Mouse (Mus musculus) CH12.LX (cell line): ENCODE results near the gene Mpp2. TPM values are rescaled to one million over a fixed set of nuclear protein-coding genes. Genes with fewer than 3 reads are reported as not detected.

ENCODE experiments used
- DNase-seq: peaks from one replicate; pipeline ENCODE4 v3.0.0-alpha.2; 2013; ENCODE audit errors: extremely low read depth
- H3K27ac ChIP-seq: 2 replicates; pipeline ENCODE4 v1.5.1; 2012; ENCODE audit warnings: low read depth, mild to moderate bottlenecking, control low read depth, moderate library complexity; ENCODE audit not compliant: insufficient read depth
- H3K27me3 ChIP-seq: replicated peaks from 2 replicates; pipeline ENCODE3; 2012; ENCODE audit warnings: inconsistent platforms
- H3K36me3 ChIP-seq, 2 experiments: replicated peaks in 1 of 2; 2 replicates each; pipeline versions ENCODE3 to v1.6.1; 2012; ENCODE audit warnings: inconsistent platforms in 1 of 2, low read length in 1 of 2, mild to moderate bottlenecking in 1 of 2, mixed read lengths in 1 of 2, moderate library complexity in 1 of 2; ENCODE audit not compliant: control insufficient read depth in 1 of 2, insufficient read depth in 1 of 2
- H3K4me1 ChIP-seq, 2 experiments: 2 replicates each; pipeline ENCODE4 v1.6.1; 2012; ENCODE audit warnings: inconsistent platforms in 1 of 2, moderate library complexity in 1 of 2; ENCODE audit not compliant: insufficient read depth in 2 of 2, control insufficient read depth in 1 of 2
- H3K4me2 ChIP-seq: 2 replicates; pipeline ENCODE4 v1.6.1; 2012; ENCODE audit warnings: low read depth, mild to moderate bottlenecking, control low read depth; ENCODE audit not compliant: poor library complexity, insufficient read depth, severe bottlenecking
- H3K4me3 ChIP-seq, 3 experiments: fragments of 150-350 bp in 1 of 3; sonication (generic) in 1 of 3; replicated peaks in 1 of 3; 2 replicates each; pipeline versions ENCODE3 to v1.5.1; 2011 to 2012; ENCODE audit warnings: low read depth in 2 of 3, low read length in 2 of 3, mild to moderate bottlenecking in 2 of 3, moderate library complexity in 2 of 3, control low read depth in 1 of 3, improper control_type of control experiment in 1 of 3, inconsistent platforms in 1 of 3, mixed read lengths in 1 of 3; ENCODE audit not compliant: poor library complexity in 1 of 3
- H3K79me2 ChIP-seq: replicated peaks from 2 replicates; pipeline ENCODE4 v1.6.1; 2012; ENCODE audit warnings: mild to moderate bottlenecking, moderate library complexity; ENCODE audit not compliant: control insufficient read depth, poor library complexity, insufficient read depth, severe bottlenecking; ENCODE audit errors: extremely low read depth
- H3K9ac ChIP-seq: 2 replicates; pipeline ENCODE4 v1.6.1; 2012; ENCODE audit warnings: low read depth, mild to moderate bottlenecking, control low read depth, moderate library complexity; ENCODE audit not compliant: insufficient read depth
- H3K9me3 ChIP-seq: replicated peaks from 2 replicates; pipeline ENCODE3; 2012; ENCODE audit warnings: low read length, inconsistent platforms, mixed read lengths
- CTCF ChIP-seq, 2 experiments: IDR thresholded peaks in 1 of 2; conservative IDR thresholded peaks in 1 of 2; 2 replicates each; pipeline ENCODE4 v1.5.1; 2011 to 2012; ENCODE audit warnings: low read depth in 2 of 2, low read length in 2 of 2, improper control_type of control experiment in 1 of 2, inconsistent platforms in 1 of 2, mild to moderate bottlenecking in 1 of 2, moderate library complexity in 1 of 2
- E2F4 ChIP-seq: IDR thresholded peaks from 2 replicates; pipeline ENCODE4 v1.6.1; 2011; ENCODE audit warnings: low read depth, low read length, improper control_type of control experiment; ENCODE audit not compliant: insufficient replicate concordance
- ELF1 ChIP-seq: IDR thresholded peaks from 2 replicates; pipeline ENCODE4 v1.6.1; 2014; ENCODE audit warnings: low read depth, mild to moderate bottlenecking, inconsistent platforms, low read length, improper control_type of control experiment
- EP300 ChIP-seq: IDR thresholded peaks from 2 replicates; pipeline ENCODE4 v1.6.1; 2011; ENCODE audit warnings: low read length, improper control_type of control experiment
- ETS1 ChIP-seq: conservative IDR thresholded peaks from 2 replicates; pipeline ENCODE4 v1.6.1; 2012; ENCODE audit warnings: low read depth, mild to moderate bottlenecking, inconsistent platforms, low read length, improper control_type of control experiment, moderate library complexity
- IRF4 ChIP-seq: IDR thresholded peaks from 2 replicates; pipeline ENCODE4 v1.6.1; 2014; ENCODE audit warnings: low read depth, mild to moderate bottlenecking, inconsistent platforms, low read length, improper control_type of control experiment
- JUND ChIP-seq: conservative IDR thresholded peaks from 2 replicates; pipeline ENCODE4 v1.6.1; 2011; ENCODE audit warnings: low read depth, low read length, improper control_type of control experiment
- MAFK ChIP-seq: IDR thresholded peaks from 2 replicates; pipeline ENCODE4 v1.6.1; 2011; ENCODE audit warnings: low read length, improper control_type of control experiment; ENCODE audit not compliant: insufficient replicate concordance
- MAX ChIP-seq: IDR thresholded peaks from 2 replicates; pipeline ENCODE4 v1.6.1; 2011; ENCODE audit warnings: low read length, improper control_type of control experiment
- MEF2A ChIP-seq: IDR thresholded peaks from 2 replicates; pipeline ENCODE4 v1.6.1; 2014; ENCODE audit warnings: low read depth, mild to moderate bottlenecking, inconsistent platforms, low read length, improper control_type of control experiment, borderline replicate concordance
- MYC ChIP-seq: IDR thresholded peaks from 2 replicates; pipeline ENCODE4 v1.6.1; 2011; ENCODE audit warnings: low read depth, mild to moderate bottlenecking, improper control_type of control experiment, low read length
- NELFE ChIP-seq: IDR thresholded peaks from 2 replicates; pipeline ENCODE4 v1.6.1; 2011; ENCODE audit warnings: low read depth, low read length, improper control_type of control experiment
- NRF1 ChIP-seq: IDR thresholded peaks from 2 replicates; pipeline ENCODE4 v1.6.1; 2014; ENCODE audit warnings: low read depth, mild to moderate bottlenecking, inconsistent platforms, low read length, improper control_type of control experiment, moderate library complexity
- PAX5 ChIP-seq: IDR thresholded peaks from 2 replicates; pipeline ENCODE4 v1.6.1; 2012; ENCODE audit warnings: low read length, inconsistent platforms, mixed read lengths
- POLR2A ChIP-seq: IDR thresholded peaks from 2 replicates; pipeline ENCODE4 v1.6.1; 2011; ENCODE audit warnings: low read depth, mild to moderate bottlenecking, improper control_type of control experiment, low read length
- RCOR1 ChIP-seq: conservative IDR thresholded peaks from 2 replicates; pipeline ENCODE4 v1.6.1; 2012; ENCODE audit warnings: low read depth, mild to moderate bottlenecking, inconsistent platforms, low read length, improper control_type of control experiment
- SIN3A ChIP-seq: IDR thresholded peaks from 2 replicates; pipeline ENCODE4 v1.6.1; 2012; ENCODE audit warnings: low read length, improper control_type of control experiment, inconsistent platforms
- SMC3 ChIP-seq: IDR thresholded peaks from 2 replicates; pipeline ENCODE4 v1.6.1; 2011; ENCODE audit warnings: low read depth, low read length, improper control_type of control experiment
- TBP ChIP-seq: conservative IDR thresholded peaks from 2 replicates; pipeline ENCODE4 v1.6.1; 2011; ENCODE audit warnings: low read depth, low read length, improper control_type of control experiment
- USF1 ChIP-seq: IDR thresholded peaks from 2 replicates; pipeline ENCODE4 v1.6.1; 2014; ENCODE audit warnings: low read depth, mild to moderate bottlenecking, inconsistent platforms, low read length, improper control_type of control experiment
- USF2 ChIP-seq: conservative IDR thresholded peaks from 2 replicates; pipeline ENCODE4 v1.6.1; 2011; ENCODE audit warnings: low read depth, low read length, improper control_type of control experiment
- ZC3H11A ChIP-seq: IDR thresholded peaks from 2 replicates; pipeline ENCODE4 v1.6.1; 2012; ENCODE audit warnings: low read depth, mild to moderate bottlenecking, inconsistent platforms, low read length, improper control_type of control experiment
- ZKSCAN1 ChIP-seq: IDR thresholded peaks from 2 replicates; pipeline ENCODE4 v1.6.1; 2012; ENCODE audit warnings: low read depth, inconsistent platforms, low read length, improper control_type of control experiment, borderline replicate concordance
- ZMIZ1 ChIP-seq: IDR thresholded peaks from 2 replicates; pipeline ENCODE4 v1.6.1; 2012; ENCODE audit warnings: low read depth, mild to moderate bottlenecking, inconsistent platforms, low read length, improper control_type of control experiment
- ZNF384 ChIP-seq: IDR thresholded peaks from 2 replicates; pipeline ENCODE4 v1.6.1; 2012; ENCODE audit warnings: low read depth, low read length, improper control_type of control experiment, inconsistent platforms
- dilution Hi-C: fragments of 300-500 bp; cut with MboI; formaldehyde crosslinking; loops from 2 replicates; pipeline ENCODE4 v1.14.3; 2020; ENCODE audit warnings: low sequenced_read_pairs; ENCODE audit not compliant: extremely low pct_unique_long_range_greater_than_20kb, extremely low pct_ligation_motif_present
- in situ Hi-C: fragments of 300-500 bp; cut with MboI; formaldehyde crosslinking; loops from 3 replicates; pipeline ENCODE4 v1.14.3; 2019; ENCODE audit warnings: low sequenced_read_pairs, low pct_ligation_motif_present, low pct_unique_long_range_greater_than_20kb, mixed read lengths
- polyA plus RNA-seq: library from polyadenylated mRNA; unstranded; fragments of >175 nt; gene quantifications from 2 replicates; pipeline ENCODE4 v1.2.1, GENCODE M21; 2012; ENCODE audit warnings: low read depth; ENCODE audit not compliant: insufficient read length
- total RNA-seq, 2 experiments: library from RNA; depleted of rRNA; stranded (reverse); fragments of 300-350 nt in 1 of 2; fragments of >200 nt in 1 of 2; gene quantifications; 2 replicates each; pipeline ENCODE4 v1.2.3; 2012 to 2014

Mpp2 gene
- total and polyA plus RNA-seq, 3 experiments = 0.35 to 3.1 (median 0.83) TPM

DNA sequence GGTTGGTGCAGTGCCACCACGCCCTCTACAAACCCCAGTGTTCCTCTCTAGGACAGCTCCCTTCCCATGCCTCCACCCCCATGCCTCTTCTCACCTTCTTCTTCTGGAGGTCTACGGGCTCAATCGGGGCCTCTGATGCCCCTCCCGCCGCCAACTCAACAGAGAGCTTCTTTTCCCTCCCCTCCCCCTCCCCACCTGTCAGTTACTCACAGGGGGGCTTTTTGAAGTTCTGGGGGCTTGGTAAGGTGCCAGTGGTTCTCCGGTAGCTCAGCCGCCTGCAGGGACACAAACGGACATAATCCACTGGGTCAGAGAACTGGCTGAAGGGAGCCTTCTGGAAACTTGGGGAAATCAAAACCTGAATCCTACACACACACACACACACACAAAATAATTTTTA lies 76.8 kb downstream of the Mpp2 start:
- Histone ChIP-seq H3K4me3 (no peak overlapping the region), H3K9ac (no peak overlapping the region), H3K27me3 (peaks cover 97% of the 10 kb centered on the region), H3K9me3 (no peaks in the 10 kb centered on the region), H3K36me3 (no peaks in the 10 kb centered on the region), H3K4me2 (no peak overlapping the region), H3K79me2 (no peaks in the 10 kb centered on the region), H3K27ac (no peak overlapping the region), H3K4me1 (peaks cover 0 to 16% of the 10 kb centered on the region in 2 experiments; a peak in 2 of 4 replicates)
- in situ Hi-C loops = no loop called here
- TF ChIP-seq MEF2A (no peak), SIN3A (no peak), IRF4 (no peak), CTCF (conservative IDR thresholded peaks at IDR 0.05 in 1 of 2, IDR thresholded peaks at IDR 0.05 in 1 of 2; ENCODE audit: low read depth in 2 of 2, low read length in 2 of 2) (no peak), JUND (no peak), ZKSCAN1 (no peak), MAX (no peak), ZNF384 (no peak), POLR2A (no peak)
- dilution Hi-C loops = no loop called here
- no peak for DNase-seq

DNA sequence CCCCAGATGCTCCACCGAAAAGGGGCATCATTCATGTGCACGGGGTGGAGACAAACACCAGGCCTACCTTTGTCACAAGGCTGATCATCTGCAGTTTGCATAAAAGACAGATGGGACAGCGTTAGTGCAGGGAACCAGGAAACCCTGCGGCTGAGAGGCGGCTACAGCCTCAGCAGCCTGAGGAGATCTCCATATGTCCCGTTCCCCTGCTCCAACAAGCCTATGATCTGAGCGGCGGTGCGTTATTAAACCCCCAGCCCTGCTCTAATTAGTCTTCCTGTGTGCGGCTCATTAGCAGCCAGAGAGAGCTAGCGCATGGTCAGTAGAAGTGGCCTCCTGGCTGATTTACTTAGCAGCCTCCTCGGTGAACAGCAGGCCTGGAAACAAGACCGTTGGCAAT lies 78.2 kb downstream of the Mpp2 start:
- no peak overlapping the region for H3K27ac ChIP-seq
- dilution Hi-C loops = no loop called here
- H3K4me3 ChIP-seq = no peak overlapping the region
- no peak overlapping the region for H3K9ac ChIP-seq
- H3K4me1 ChIP-seq = peaks cover 0 to 11% of the 10 kb centered on the region in 2 experiments; a peak in 2 of 4 replicates
- in situ Hi-C loops = no loop called here
- H3K4me2 ChIP-seq = no peak overlapping the region
- H3K79me2 ChIP-seq = no peaks in the 10 kb centered on the region
- DNase-seq = no peak
- H3K27me3 ChIP-seq = peaks cover 96% of the 10 kb centered on the region
- no peaks in the 10 kb centered on the region for H3K9me3 ChIP-seq
- H3K36me3 ChIP-seq = no peaks in the 10 kb centered on the region
- TF ChIP-seq ZNF384 = no peak
- no peak for TF ChIP-seq SIN3A
- TF ChIP-seq E2F4 = no peak
- no peak for TF ChIP-seq NRF1
- TF ChIP-seq ETS1 = no peak
- TF ChIP-seq IRF4 = no peak

DNA sequence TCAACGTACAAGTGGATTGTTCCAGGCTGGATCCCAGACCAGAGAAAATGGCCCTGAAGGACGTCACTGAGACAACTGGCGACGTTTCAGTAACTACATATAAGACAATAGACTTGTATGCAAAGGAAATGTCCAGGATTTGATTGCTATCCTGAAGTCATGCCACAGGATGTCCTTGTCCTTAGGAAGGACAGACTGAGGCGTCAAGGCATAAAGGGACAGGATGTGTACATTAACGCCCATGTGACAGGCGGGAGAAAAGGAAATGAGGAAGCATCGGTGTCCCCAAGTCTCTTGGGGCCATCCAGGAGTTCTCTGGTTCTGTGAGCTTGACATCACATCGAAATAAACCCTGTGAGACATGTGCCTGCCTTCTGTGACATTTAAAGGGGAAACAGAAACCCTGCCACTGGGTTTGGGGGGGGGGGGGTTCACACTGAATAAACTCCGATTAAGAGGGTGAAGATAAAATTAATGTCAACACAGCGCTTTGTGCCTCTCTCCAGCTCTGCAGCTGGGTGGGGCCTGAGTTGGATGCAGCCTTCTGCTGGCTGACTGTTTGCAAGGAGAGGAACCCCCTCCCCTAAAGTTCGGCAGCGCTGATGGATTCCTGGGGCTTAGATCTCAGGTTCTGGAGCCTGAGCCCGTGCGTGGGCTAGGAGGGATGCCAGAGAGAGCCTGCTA lies 79.2 kb downstream of the Mpp2 start:
- Histone ChIP-seq H3K4me2 (no peak overlapping the region), H3K9me3 (peaks cover 3% of the 10 kb centered on the region), H3K4me1 (peaks cover 0 to 9% of the 10 kb centered on the region in 2 experiments; a peak in 2 of 4 replicates), H3K79me2 (no peaks in the 10 kb centered on the region), H3K9ac (no peak overlapping the region), H3K27ac (no peak overlapping the region), H3K4me3 (no peak overlapping the region), H3K27me3 (peaks cover 92% of the 10 kb centered on the region), H3K36me3 (no peaks in the 10 kb centered on the region)
- no peak for DNase-seq
- dilution Hi-C loops (no loop called here), in situ Hi-C loops (no loop called here)
- TF ChIP-seq USF1 (no peak), MAX (no peak), ZKSCAN1 (no peak), MAFK (no peak), PAX5 (no peak), NRF1 (no peak), RCOR1 (no peak), SIN3A (no peak), ELF1 (no peak), NELFE (no peak), TBP (no peak), MYC (no peak), JUND (no peak), ZMIZ1 (no peak), SMC3 (no peak), ZC3H11A (no peak), USF2 (no peak), EP300 (no peak), MEF2A (no peak)
